Mouse (Mus musculus) heart, adult 2 months (tissue): ENCODE results near the gene Slc7a5.

ENCODE experiments used
- CTCF ChIP-seq: fragments of 200-600 bp; IDR thresholded peaks from 2 replicates; pipeline ENCODE4 v1.8.1; 2022; ENCODE audit warnings: antibody characterized with exemption, mild to moderate bottlenecking, moderate library complexity
- POLR2A ChIP-seq: fragments of 200-500 bp; IDR thresholded peaks from 2 replicates; pipeline ENCODE4 v1.6.1; 2011; ENCODE audit warnings: mild to moderate bottlenecking, low read depth, low read length, control low read depth; ENCODE audit not compliant: insufficient read depth

DNA sequence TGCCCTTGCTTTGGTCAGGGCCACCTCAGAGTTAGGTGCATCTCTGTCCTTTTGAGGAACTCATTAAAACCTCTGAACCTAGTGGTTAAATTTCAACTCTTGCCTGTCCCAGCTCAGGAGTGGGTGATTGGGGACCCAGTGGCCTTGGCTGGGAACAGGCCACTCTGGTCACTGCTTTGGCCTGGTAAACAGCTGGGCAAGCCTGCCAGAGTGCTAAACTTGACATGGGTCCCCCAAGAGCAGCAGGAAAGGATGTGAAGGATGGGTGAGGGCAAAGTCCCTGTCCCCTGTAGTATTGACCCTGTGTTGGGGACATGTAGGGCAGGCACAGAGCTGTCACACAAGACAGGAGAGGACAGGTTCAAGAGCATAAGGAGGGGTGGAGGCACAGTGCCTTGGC, 37.3 kb upstream of the Slc7a5 start, which contains the start of gene Car5a:
- TF ChIP-seq CTCF (no peak), POLR2A (no peak)
